11 mouse cellular contexts compared by ENCODE assay signal in genomic region chr4:5327171-5327661, GRCm38 (mm10).
DNase-seq lines count a peak whose midpoint lies in the region; TF ChIP-seq lines count a peak whose summit lies in the region.
"Had no signal": no experiment of that assay in that cellular context is flagged by ENCODE, and none has a peak within 500 bp of the region (broad histone marks: within the 10 kb centered on the region; RNA-seq: fewer than 3 reads in every experiment).

No protein-coding gene starts in this region.

- intact Hi-C loops in left cerebral cortex, postnatal 4 days (cut with DNase I) = no loop called here
- intact Hi-C loops in left cerebral cortex, postnatal 36 days (cut with DNase I) = no loop called here
- intact Hi-C loops in gastrocnemius, adult 2 months (cut with DNase I) = no loop called here

- H3K4me3 ChIP-seq in gastrocnemius, adult 2 months = no peak overlapping the region
- H3K4me3 ChIP-seq: erythroblast, embryonic 14.5 days; midbrain, embryonic 15.5 days had no signal

- DNase-seq in frontal cortex, adult 2 months (ENCODE audit: extremely low spot score in 1 of 2, low spot score in 1 of 2) = peak; percentile 20 to 65
- DNase-seq in frontal cortex, postnatal 10 days (ENCODE audit: low spot score in 2 of 2) = no peak
- peak; percentile 39 for DNase-seq in left cerebral cortex, adult 11 months (ENCODE audit: low spot score)
- DNase-seq in left cerebral cortex, postnatal 4 days = no peak
- peak; percentile 58 for DNase-seq in brain, embryonic 14.5 days (ENCODE audit: low read depth)
- peak; percentile 10 to 15 for DNase-seq in left cerebral cortex, postnatal 36 days (ENCODE audit: low spot score in 2 of 2)
- DNase-seq in gastrocnemius, adult 2 months = no peak
- no peak for DNase-seq in adrenal gland, adult 2 months
- DNase-seq: heart, postnatal 14 days had no signal

- TF ChIP-seq POLR2A in brain, embryonic 14.5 days (IDR thresholded peaks at IDR 0.05; ENCODE audit: borderline replicate concordance, extremely low read depth, insufficient read depth, insufficient read length, poor library complexity, severe bottlenecking) = no peak

- H3K27ac ChIP-seq in gastrocnemius, adult 2 months = no peak overlapping the region
- H3K27ac ChIP-seq: midbrain, embryonic 15.5 days had no signal

- no peak for TF ChIP-seq CTCF in brain, embryonic 14.5 days (IDR thresholded peaks at IDR 0.05; ENCODE audit: borderline replicate concordance, extremely low read depth, insufficient read depth, insufficient read length)
- TF ChIP-seq CTCF in gastrocnemius, adult 2 months (IDR thresholded peaks at IDR 0.05) = no peak

Comparison
In these comparisons a context has a peak if more than half of its experiments do, and no peak if none do; other contexts are left out.
1. DNase-seq: peak in frontal cortex, adult 2 months (2 of 2), left cerebral cortex, adult 11 months (single experiment), brain, embryonic 14.5 days (single experiment) and left cerebral cortex, postnatal 36 days (2 of 2); none in frontal cortex, postnatal 10 days (0 of 2), left cerebral cortex, postnatal 4 days (single experiment), gastrocnemius, adult 2 months (single experiment) and adrenal gland, adult 2 months (single experiment).